Mouse (Mus musculus): Measurements from ENCODE around the gene Mrpl4.
"Not testable (repeated sequence)": the region's sequence is repeated elsewhere in the genome, so short reads cannot be mapped to it uniquely, and the experiment has no call there.

Gene Mrpl4

GRCm38 (mm10) chr9:20986952-20987686 lies 15.4 kb upstream of the Mrpl4 start:
- DNase-seq (ENCODE audit: low read depth): no peak

- no peak for DNase-seq (ENCODE audit: low read depth)
Measured at GRCm38 (mm10) chr9:20987953-20988352, 14.6 kb upstream of the Mrpl4 start.

- no peak for DNase-seq (ENCODE audit: low read depth)
Measured at GRCm38 (mm10) chr9:20990861-20991260, 11.7 kb upstream of the Mrpl4 start.

- DNase-seq (ENCODE audit: low read depth): no peak
Measured at GRCm38 (mm10) chr9:20991587-20991986, 11.0 kb upstream of the Mrpl4 start.

- no peak for DNase-seq (ENCODE audit: low read depth)
Measured at GRCm38 (mm10) chr9:20993165-20993898, 9.2 kb upstream of the Mrpl4 start.

- no peak for DNase-seq (ENCODE audit: low read depth)
Measured at GRCm38 (mm10) chr9:20995069-20995468, 7.5 kb upstream of the Mrpl4 start.

GRCm38 (mm10) chr9:20997065-20997464 lies 5.5 kb upstream of the Mrpl4 start:
- no peak for DNase-seq (ENCODE audit: low read depth)

- DNase-seq (ENCODE audit: low read depth): not testable (repeated sequence)
Measured at GRCm38 (mm10) chr9:20998337-20998736, 4.2 kb upstream of the Mrpl4 start.

- no peak for DNase-seq (ENCODE audit: low read depth)
Measured at GRCm38 (mm10) chr9:21000811-21001210, 1.7 kb upstream of the Mrpl4 start.

- no peak for DNase-seq (ENCODE audit: low read depth)
Measured at GRCm38 (mm10) chr9:21001651-21002200, 812 bp upstream of the Mrpl4 start.

- DNase-seq (ENCODE audit: low read depth): no peak
Measured at GRCm38 (mm10) chr9:21002270-21002626, 290 bp upstream of the Mrpl4 start.

- DNase-seq (ENCODE audit: low read depth): no peak
Measured at GRCm38 (mm10) chr9:21007313-21007952, 4.9 kb downstream of the Mrpl4 start.

- DNase-seq (ENCODE audit: low read depth): no peak
Measured at GRCm38 (mm10) chr9:21008007-21008406, 5.5 kb downstream of the Mrpl4 start.

- no peak for DNase-seq (ENCODE audit: low read depth)
Measured at GRCm38 (mm10) chr9:21010362-21010761, 7.8 kb downstream of the Mrpl4 start.

GRCm38 (mm10) chr9:21010939-21011541 lies 8.5 kb downstream of the Mrpl4 start:
- DNase-seq (ENCODE audit: low read depth): not testable (repeated sequence)

GRCm38 (mm10) chr9:21011846-21012312 lies 9.3 kb downstream of the Mrpl4 start:
- no peak for DNase-seq (ENCODE audit: low read depth)

GRCm38 (mm10) chr9:21012368-21012767 lies 9.8 kb downstream of the Mrpl4 start:
- no peak for DNase-seq (ENCODE audit: low read depth)

GRCm38 (mm10) chr9:21014691-21015570 lies 12.4 kb downstream of the Mrpl4 start:
- no peak for DNase-seq (ENCODE audit: low read depth)

- DNase-seq (ENCODE audit: low read depth): no peak
Measured at GRCm38 (mm10) chr9:21015571-21016130, 13.1 kb downstream of the Mrpl4 start, which contains the start of gene Icam1. TSS of gene Icam1 (plus strand) at chr9:21015985.

GRCm38 (mm10) chr9:21016331-21017176 lies 14.0 kb downstream of the Mrpl4 start:
- DNase-seq (ENCODE audit: low read depth): no peak

Data from fibroblast of lung, adult 2 months (primary cell).